Mouse (Mus musculus) forebrain, embryonic 15.5 days (tissue): Measurements from ENCODE around the gene Bzw2. TPM values are rescaled to one million over a fixed set of nuclear protein-coding genes. Genes with fewer than 3 reads are reported as not detected.
A peak's percentile ranks its signal among the peaks of the same experiment; 100 is the strongest.

Experiments
- ATAC-seq: fragments of 200-750 bp; cut with Nextera tagmentation; replicated peaks from 2 replicates; pipeline ENCODE4 v1.8.0; 2017; ENCODE audit warnings: mild to moderate bottlenecking, moderate TSS enrichment, moderate library complexity
- H3K27ac ChIP-seq: fragments of 300-500 bp; sonication (generic); replicated peaks from 2 replicates; pipeline ENCODE4 v1.5.1; 2015; ENCODE audit warnings: mild to moderate bottlenecking, inconsistent platforms
- H3K27me3 ChIP-seq: fragments of 300-500 bp; sonication (generic); 2 replicates; pipeline ENCODE4 v1.6.1; 2015; ENCODE audit warnings: inconsistent platforms
- H3K36me3 ChIP-seq: fragments of 300-500 bp; sonication (generic); 2 replicates; pipeline ENCODE4 v1.6.1; 2015; ENCODE audit warnings: mild to moderate bottlenecking, inconsistent platforms
- H3K4me1 ChIP-seq: fragments of 300-500 bp; sonication (generic); 2 replicates; pipeline ENCODE4 v1.6.1; 2015; ENCODE audit warnings: inconsistent platforms
- H3K4me2 ChIP-seq: fragments of 300-500 bp; sonication (generic); replicated peaks from 2 replicates; pipeline ENCODE4 v1.6.1; 2015; ENCODE audit warnings: mild to moderate bottlenecking, inconsistent platforms
- H3K4me3 ChIP-seq: fragments of 300-500 bp; sonication (generic); 2 replicates; pipeline ENCODE4 v1.5.1; 2015; ENCODE audit warnings: mild to moderate bottlenecking, inconsistent platforms
- H3K9ac ChIP-seq: fragments of 300-500 bp; sonication (generic); replicated peaks from 2 replicates; pipeline ENCODE4 v1.6.1; 2015; ENCODE audit warnings: mild to moderate bottlenecking, inconsistent platforms
- H3K9me3 ChIP-seq: fragments of 300-500 bp; sonication (generic); 2 replicates; pipeline ENCODE4 v1.6.1; 2016; ENCODE audit warnings: inconsistent platforms
- WGBS: fragments of 180-500 bp; shearing (Covaris S2); methylation state at CpG from one replicate; pipeline ENCODE4 v1.1.7; 2015; ENCODE audit warnings: mixed read lengths; 5-methylcytosine and 5-hydroxymethylcytosine counted together
- polyA plus RNA-seq: library from polyadenylated mRNA; unstranded; fragments of >200 nt; fragmentation: Nextera tagmentation; extraction: Ambion mirVana; gene quantifications from 2 replicates; pipeline ENCODE4 v1.2.1, GENCODE M21; 2015

The Bzw2 gene
- polyA plus RNA-seq, 1 experiment from 2014 or later: 540 TPM

GRCm38 (mm10) chr12:36132668-36133067 lies 25.2 kb downstream of the Bzw2 start:
- Histone ChIP-seq H3K9me3 (no peaks in the 10 kb centered on the region), H3K4me3 (no peak overlapping the region), H3K9ac (no peak overlapping the region), H3K27ac (no peak overlapping the region), H3K4me1 (peaks cover 8% of the 10 kb centered on the region; the same call in 1 of the 2 replicates), H3K4me2 (no peak overlapping the region), H3K27me3 (no peaks in the 10 kb centered on the region), H3K36me3 (peaks cover 51% of the 10 kb centered on the region)
- WGBS: 53% methylated on average over 3 of the region's 3 CpGs
- peak; percentile 27; the same call in 1 of the 2 replicates for ATAC-seq

DNA sequence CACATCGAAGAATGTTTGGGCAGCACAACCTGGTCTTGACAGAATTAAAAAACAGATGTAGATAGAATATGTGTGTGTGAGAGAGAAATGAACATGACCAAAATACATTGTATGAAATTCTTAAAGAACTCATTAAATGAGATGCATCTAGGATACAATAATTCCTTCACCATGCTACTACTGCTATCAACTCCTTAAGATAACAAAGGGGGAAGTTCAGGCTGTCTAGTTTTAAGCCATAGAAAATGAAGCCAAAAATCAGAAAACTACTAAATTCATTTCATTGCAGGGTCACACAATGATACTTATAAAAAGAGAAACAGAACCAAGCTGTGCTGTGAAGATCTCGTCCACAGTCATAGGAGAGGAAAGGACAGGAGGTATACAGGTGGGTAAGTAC lies 25.6 kb downstream of the Bzw2 start:
- WGBS: 91% methylated on average over 2 of the region's 2 CpGs
- no peak overlapping the region for H3K9ac ChIP-seq
- H3K27me3 ChIP-seq: no peaks in the 10 kb centered on the region
- no peak overlapping the region for H3K4me2 ChIP-seq
- peaks cover 8% of the 10 kb centered on the region; the same call in 1 of the 2 replicates for H3K4me1 ChIP-seq
- no peaks in the 10 kb centered on the region for H3K9me3 ChIP-seq
- H3K36me3 ChIP-seq: peaks cover 51% of the 10 kb centered on the region
- ATAC-seq: 0 out of 2 replicates have a peak, but pooled peaks have one; percentile 13
- H3K27ac ChIP-seq: no peak overlapping the region
- no peak overlapping the region for H3K4me3 ChIP-seq

GRCm38 (mm10) chr12:36129826-36130225 lies 28.1 kb downstream of the Bzw2 start:
- Histone ChIP-seq H3K27me3 (no peaks in the 10 kb centered on the region), H3K9ac (no peak overlapping the region), H3K36me3 (peaks cover 42% of the 10 kb centered on the region), H3K9me3 (no peaks in the 10 kb centered on the region), H3K4me3 (no peak overlapping the region), H3K4me1 (peaks cover 11% of the 10 kb centered on the region), H3K4me2 (no peak overlapping the region), H3K27ac (no peak overlapping the region)
- 83% methylated on average over 5 of the region's 5 CpGs for WGBS
- ATAC-seq: no peak

DNA sequence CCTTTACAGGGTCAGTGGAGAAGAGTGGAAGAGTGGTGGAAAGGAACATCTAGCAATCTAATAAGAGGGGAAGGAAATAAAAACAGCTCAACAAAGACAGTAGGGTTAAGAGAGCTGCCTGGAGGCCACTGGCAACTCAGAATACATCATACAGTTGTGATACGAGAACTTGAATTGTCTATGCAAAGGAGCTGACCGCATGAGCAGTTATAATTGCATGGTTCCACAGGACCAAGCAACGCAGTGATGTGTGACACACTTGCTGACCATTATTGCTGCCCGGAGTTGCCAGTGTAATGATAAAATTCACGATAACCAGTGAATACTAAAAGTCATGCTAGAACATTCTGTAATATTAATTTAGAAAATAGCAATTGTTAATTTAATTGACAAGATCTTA lies 31.8 kb downstream of the Bzw2 start:
- no peaks in the 10 kb centered on the region for H3K27me3 ChIP-seq
- no peak overlapping the region for H3K9ac ChIP-seq
- H3K27ac ChIP-seq: no peak overlapping the region
- 91% methylated on average over 5 of the region's 5 CpGs for WGBS
- no peaks in the 10 kb centered on the region for H3K9me3 ChIP-seq
- peaks cover 3% of the 10 kb centered on the region for H3K4me1 ChIP-seq
- ATAC-seq: no peak
- no peak overlapping the region for H3K4me3 ChIP-seq
- H3K4me2 ChIP-seq: no peak overlapping the region
- peaks cover 56% of the 10 kb centered on the region for H3K36me3 ChIP-seq

- no peak overlapping the region for H3K4me2 ChIP-seq
- no peak overlapping the region for H3K9ac ChIP-seq
- no peak overlapping the region for H3K27ac ChIP-seq
- H3K4me1 ChIP-seq: no peaks in the 10 kb centered on the region
- no peak for ATAC-seq
- no peaks in the 10 kb centered on the region for H3K9me3 ChIP-seq
- H3K27me3 ChIP-seq: no peaks in the 10 kb centered on the region
- WGBS: 97% methylated on average over 3 of the region's 3 CpGs
- H3K4me3 ChIP-seq: no peak overlapping the region
- peaks cover 85% of the 10 kb centered on the region for H3K36me3 ChIP-seq
Measured at GRCm38 (mm10) chr12:36119244-36119643, 38.6 kb downstream of the Bzw2 start.

DNA sequence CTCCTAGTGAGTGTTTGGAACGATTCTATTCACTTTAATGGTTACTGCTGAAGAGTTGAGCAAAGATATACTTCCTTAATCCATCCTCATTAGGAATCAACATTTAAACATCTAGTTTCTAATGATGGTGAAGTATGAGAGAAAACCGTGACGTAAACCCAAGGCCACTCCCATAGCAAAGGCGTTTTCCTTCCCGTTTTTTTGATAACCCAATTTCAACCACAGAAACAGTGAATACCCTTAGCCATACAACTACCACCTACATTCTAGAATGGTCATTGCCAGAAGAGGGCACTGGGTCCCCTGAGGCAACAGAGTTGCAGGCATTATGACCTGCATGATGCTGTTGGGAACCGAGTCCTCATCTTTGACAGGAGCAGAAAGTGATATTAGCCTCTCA lies 40.7 kb downstream of the Bzw2 start:
- Histone ChIP-seq H3K36me3 (peaks cover 84% of the 10 kb centered on the region), H3K9me3 (no peaks in the 10 kb centered on the region), H3K27ac (no peak overlapping the region), H3K4me1 (no peaks in the 10 kb centered on the region), H3K9ac (no peak overlapping the region), H3K4me3 (no peak overlapping the region), H3K27me3 (no peaks in the 10 kb centered on the region), H3K4me2 (no peak overlapping the region)
- no peak for ATAC-seq
- WGBS: 96% methylated on average over 6 of the region's 6 CpGs

GRCm38 (mm10) chr12:36112081-36112480 lies 45.8 kb downstream of the Bzw2 start:
- Histone ChIP-seq H3K9ac (no peak overlapping the region), H3K4me3 (no peak overlapping the region), H3K4me1 (no peaks in the 10 kb centered on the region), H3K36me3 (peaks cover 86% of the 10 kb centered on the region), H3K27ac (no peak overlapping the region), H3K4me2 (no peak overlapping the region), H3K9me3 (no peaks in the 10 kb centered on the region), H3K27me3 (no peaks in the 10 kb centered on the region)
- WGBS: 94% methylated on average over 3 of the region's 3 CpGs
- no peak for ATAC-seq

DNA sequence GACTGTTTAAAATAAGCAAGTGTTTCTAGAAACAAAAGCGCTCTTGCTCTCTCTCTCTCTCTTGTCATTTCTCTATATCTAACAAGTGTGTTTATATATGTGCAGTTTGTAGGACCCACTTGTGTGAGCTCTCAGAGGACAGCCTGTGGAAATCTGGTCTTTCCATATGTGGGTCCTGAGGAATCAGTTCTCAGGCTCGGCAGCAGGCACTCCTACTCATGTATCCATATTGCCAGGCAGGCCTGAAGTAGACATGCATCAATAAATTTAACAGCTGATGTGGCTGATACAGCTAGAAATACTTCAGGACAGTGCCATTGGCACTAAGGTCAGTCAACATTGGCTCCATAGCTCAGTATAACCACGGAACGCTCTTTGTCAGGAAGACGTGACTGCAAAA lies 46.8 kb downstream of the Bzw2 start:
- no peak overlapping the region for H3K4me2 ChIP-seq
- H3K27me3 ChIP-seq: no peaks in the 10 kb centered on the region
- no peak overlapping the region for H3K27ac ChIP-seq
- no peaks in the 10 kb centered on the region for H3K4me1 ChIP-seq
- ATAC-seq: no peak
- peaks cover 84% of the 10 kb centered on the region for H3K36me3 ChIP-seq
- WGBS: 90% methylated on average over 5 of the region's 5 CpGs
- H3K9me3 ChIP-seq: no peaks in the 10 kb centered on the region
- H3K4me3 ChIP-seq: no peak overlapping the region
- H3K9ac ChIP-seq: no peak overlapping the region

DNA sequence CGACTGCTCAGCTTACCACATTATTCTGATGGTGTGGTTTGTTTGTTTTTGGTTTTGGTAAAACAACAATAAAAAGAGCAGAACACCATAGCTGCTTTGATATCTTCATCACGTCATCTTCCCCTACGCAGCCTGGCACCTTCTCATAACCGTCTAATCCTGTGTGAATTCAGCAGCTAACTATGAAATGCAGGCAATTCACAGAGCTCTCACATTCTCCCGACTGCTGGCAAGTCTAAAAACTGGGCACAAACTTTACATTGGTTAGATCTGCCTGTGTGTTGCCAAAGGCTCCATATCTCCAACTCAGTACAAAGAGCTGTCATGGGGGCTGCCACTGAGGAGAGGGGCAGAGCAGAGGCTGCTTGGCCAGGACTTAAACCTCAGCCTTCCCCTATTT lies 47.4 kb downstream of the Bzw2 start:
- H3K4me1 ChIP-seq: no peaks in the 10 kb centered on the region
- H3K9ac ChIP-seq: no peak overlapping the region
- no peaks in the 10 kb centered on the region for H3K9me3 ChIP-seq
- 68% methylated on average over 5 of the region's 5 CpGs for WGBS
- H3K4me2 ChIP-seq: no peak overlapping the region
- no peak overlapping the region for H3K4me3 ChIP-seq
- H3K36me3 ChIP-seq: peaks cover 82% of the 10 kb centered on the region
- no peak overlapping the region for H3K27ac ChIP-seq
- H3K27me3 ChIP-seq: no peaks in the 10 kb centered on the region
- peak; percentile 71 for ATAC-seq

- Histone ChIP-seq H3K9ac (no peak overlapping the region), H3K4me1 (no peaks in the 10 kb centered on the region), H3K27ac (no peak overlapping the region), H3K4me3 (no peak overlapping the region), H3K9me3 (no peaks in the 10 kb centered on the region), H3K36me3 (peaks cover 73% of the 10 kb centered on the region), H3K27me3 (no peaks in the 10 kb centered on the region), H3K4me2 (no peak overlapping the region)
- no peak for ATAC-seq
- 95% methylated on average over 5 of the region's 5 CpGs for WGBS
Measured at GRCm38 (mm10) chr12:36108442-36108841, 49.4 kb downstream of the Bzw2 start.

GRCm38 (mm10) chr12:36103592-36103910 lies 54.3 kb downstream of the Bzw2 start:
- peak overlapping the region; percentile 67 for H3K27ac ChIP-seq
- 44% methylated on average over 4 of the region's 4 CpGs for WGBS
- ATAC-seq: peak; percentile 75

DNA sequence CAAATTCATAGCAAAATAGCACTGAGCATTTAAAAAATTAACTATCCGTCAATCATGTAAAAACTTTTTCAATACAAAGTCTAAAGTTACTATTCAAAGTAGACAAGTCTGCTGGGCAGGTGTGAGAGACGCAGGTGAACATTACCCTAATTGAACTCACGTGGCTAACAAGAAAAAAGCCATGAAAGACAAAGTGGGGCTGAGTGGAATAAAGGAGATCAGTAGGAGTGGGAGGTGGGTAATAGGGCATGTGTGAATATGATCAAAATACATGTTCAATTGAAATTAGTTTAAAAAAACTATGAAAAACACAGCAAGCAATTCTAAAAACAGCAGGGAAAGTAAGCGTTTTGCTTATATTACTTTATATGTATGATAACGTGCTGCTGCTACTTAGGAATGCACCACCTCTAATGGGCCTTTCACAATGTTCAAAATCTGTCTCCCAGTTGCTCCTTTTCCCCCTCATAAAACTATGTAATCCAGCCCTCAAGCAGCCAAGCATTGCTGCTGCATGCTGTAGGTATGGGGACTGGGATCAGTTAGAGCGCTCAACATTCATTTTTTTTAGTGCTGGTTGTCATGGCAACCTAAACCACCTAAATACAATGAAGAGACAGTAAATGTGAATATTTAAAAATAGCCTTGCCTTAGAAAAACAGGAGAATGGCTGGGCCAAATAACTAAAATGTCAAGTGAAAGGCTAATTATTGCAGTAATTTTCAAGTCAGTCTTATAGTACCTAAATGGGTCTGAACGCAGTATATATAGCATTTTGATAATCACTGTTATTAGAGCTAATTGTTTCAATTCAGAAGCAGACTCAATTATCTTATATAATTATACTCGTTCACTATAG lies 54.9 kb downstream of the Bzw2 start:
- H3K4me2 ChIP-seq: no peak overlapping the region
- H3K27ac ChIP-seq: peak overlapping the region; percentile 67
- peaks cover 7% of the 10 kb centered on the region; the same call in 1 of the 2 replicates for H3K4me1 ChIP-seq
- no peaks in the 10 kb centered on the region for H3K9me3 ChIP-seq
- H3K9ac ChIP-seq: no peak overlapping the region
- H3K36me3 ChIP-seq: peaks cover 44% of the 10 kb centered on the region
- ATAC-seq: peak; percentile 92
- no peak overlapping the region for H3K4me3 ChIP-seq
- whole genome bisulfite sequencing: 59% methylated on average over 8 of the region's 8 CpGs
- H3K27me3 ChIP-seq: no peaks in the 10 kb centered on the region

More at GRCm38 (mm10) chr12:36103592-36103910, 54.3 kb downstream of the Bzw2 start:
- Histone ChIP-seq H3K9ac (no peak overlapping the region), H3K4me2 (no peak overlapping the region), H3K4me1 (peaks cover 7% of the 10 kb centered on the region; the same call in 1 of the 2 replicates), H3K4me3 (no peak overlapping the region), H3K9me3 (no peaks in the 10 kb centered on the region), H3K27me3 (no peaks in the 10 kb centered on the region), H3K36me3 (peaks cover 47% of the 10 kb centered on the region)
